Mouse (Mus musculus): ENCODE measurements around the gene Rere.
A peak's percentile ranks its signal among the peaks of the same experiment; 100 is the strongest.

Gene Rere

DNA sequence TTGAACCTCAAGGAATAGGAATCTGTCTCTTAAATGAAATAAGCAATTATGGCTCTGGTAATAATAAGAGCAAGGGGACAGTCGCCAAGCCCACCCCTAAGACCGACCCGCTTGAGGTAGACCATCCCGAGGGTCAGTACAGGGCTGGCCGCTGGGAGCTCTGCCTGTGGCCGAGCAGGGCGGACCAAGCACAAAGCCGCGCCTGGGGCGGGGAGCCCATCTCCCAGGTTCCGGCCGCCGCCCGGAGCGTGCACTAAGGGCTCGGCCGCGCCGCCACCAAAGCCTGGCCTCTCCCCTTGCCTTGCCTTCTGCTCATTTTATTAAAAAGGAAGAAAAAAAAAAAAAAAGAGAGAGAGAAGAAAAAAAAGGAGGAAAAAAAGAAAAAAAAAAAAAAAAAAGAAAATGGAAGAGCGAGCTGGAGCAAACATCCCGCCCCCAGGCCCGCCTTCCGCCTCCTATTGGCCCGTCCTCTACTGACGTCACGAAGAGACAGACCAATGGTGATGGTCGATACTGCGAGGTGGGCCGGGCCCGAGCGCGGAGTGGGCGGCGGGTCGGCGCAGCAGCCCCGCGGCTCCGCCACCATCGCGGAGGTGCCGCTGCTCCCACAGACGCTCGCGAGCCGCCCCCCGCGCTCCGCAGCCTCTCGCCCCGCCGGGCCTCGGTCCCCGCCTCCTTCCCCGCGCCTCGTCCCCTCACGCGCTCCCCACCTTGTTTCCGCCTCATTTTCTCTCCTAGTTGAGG, at the start of gene Rere:
Gene Rere (plus strand): TSS at position 629 of the 744 bp plus-strand sequence.
- DNase-seq (ENCODE audit: low spot score), result peak; percentile 100

DNA sequence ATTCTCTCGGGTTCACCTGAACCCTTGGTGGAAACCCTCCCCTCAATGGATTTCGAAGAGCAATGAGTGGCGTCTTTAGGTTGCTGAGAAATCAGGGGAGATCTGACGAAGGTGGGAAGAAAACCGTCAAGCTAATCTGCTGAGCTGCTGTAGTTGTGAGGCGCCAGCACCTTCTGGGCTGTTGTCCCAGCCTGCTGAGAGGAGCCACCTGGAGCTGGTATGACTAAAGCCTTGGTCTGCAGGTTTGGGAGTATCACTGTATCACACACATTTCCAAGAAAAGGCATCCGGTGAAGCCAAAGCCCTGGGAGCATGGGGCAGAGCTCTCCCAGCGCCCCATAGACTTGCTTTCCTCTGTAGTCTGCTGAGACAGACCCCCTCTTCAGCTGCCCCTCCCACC, 49.6 kb upstream of the Rere start:
- no peak for DNase-seq (ENCODE audit: low spot score)

DNA sequence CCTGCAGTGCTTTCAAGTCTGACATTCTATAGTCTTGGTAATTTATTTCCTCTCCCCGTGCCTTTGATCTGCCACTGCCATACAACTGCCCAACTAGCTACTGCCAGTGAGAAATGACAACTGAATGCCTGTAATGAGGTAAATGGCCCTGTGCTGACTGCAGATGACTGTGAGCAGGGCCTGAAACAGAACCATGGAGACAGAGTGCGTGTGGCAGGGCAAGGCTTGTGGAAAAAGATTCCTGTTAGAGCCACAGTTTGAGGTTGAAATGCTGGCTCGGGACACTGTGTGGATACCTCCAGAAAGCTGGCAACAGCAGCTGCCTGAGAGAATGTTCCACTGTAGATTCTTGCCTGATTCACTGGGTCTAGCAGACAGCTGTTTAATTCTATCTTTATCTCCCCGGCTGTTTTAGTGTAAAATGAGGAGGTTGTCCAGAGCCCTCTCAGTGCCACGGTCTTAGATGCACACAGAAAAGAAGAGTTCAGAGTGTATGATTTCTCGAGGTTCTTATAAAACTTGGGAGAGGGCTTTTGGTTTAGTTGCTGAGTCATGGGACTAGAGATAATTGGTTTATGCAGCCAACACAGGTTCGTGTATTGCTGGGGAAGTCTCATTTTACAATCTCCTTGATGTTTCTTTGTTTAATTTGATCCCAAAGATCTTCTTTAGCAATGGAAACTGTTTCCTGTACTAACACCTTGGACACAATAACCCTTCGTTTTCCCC, 46.7 kb upstream of the Rere start:
- no peak for DNase-seq (ENCODE audit: low spot score)

DNA sequence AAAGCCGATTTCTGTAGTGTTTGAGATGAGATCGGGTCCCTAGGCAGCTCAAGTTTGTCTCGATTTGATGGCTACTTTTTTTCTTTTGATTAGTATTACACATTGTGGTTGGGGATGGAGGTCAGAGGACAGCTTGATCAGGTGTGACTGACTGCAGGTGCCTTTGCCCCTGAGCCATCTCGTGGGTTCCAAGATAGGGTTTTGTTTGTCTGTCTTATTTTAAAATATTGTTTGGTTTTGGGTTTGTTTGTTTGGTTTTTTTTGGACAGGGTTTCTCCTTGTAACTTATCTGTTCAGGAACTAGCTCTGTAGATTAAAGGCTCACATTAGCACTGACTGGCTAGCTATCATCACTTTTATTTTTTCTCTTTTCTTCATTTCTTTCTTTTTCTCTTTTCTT, 45.9 kb upstream of the Rere start:
- no peak for DNase-seq (ENCODE audit: low spot score)

DNA sequence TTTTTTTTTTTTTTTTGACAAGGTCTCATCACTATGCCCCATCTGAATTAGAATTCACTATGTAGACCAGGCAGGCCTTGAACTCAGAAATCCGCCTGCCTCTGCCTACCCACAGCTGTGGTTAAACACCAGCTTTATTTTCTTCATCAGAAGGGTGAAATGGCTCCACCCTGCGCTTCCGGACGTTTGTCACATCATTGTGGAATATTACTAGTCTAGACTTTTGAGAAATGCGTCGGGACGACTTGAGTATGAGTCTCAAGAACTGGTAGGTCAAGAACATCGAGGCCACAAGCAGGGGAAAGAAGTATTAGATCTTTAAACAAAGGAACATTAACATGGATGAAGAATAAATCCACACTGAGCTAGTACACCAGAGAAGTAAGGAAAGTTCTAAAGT, 45.4 kb upstream of the Rere start:
- no peak for DNase-seq (ENCODE audit: low spot score)

DNA sequence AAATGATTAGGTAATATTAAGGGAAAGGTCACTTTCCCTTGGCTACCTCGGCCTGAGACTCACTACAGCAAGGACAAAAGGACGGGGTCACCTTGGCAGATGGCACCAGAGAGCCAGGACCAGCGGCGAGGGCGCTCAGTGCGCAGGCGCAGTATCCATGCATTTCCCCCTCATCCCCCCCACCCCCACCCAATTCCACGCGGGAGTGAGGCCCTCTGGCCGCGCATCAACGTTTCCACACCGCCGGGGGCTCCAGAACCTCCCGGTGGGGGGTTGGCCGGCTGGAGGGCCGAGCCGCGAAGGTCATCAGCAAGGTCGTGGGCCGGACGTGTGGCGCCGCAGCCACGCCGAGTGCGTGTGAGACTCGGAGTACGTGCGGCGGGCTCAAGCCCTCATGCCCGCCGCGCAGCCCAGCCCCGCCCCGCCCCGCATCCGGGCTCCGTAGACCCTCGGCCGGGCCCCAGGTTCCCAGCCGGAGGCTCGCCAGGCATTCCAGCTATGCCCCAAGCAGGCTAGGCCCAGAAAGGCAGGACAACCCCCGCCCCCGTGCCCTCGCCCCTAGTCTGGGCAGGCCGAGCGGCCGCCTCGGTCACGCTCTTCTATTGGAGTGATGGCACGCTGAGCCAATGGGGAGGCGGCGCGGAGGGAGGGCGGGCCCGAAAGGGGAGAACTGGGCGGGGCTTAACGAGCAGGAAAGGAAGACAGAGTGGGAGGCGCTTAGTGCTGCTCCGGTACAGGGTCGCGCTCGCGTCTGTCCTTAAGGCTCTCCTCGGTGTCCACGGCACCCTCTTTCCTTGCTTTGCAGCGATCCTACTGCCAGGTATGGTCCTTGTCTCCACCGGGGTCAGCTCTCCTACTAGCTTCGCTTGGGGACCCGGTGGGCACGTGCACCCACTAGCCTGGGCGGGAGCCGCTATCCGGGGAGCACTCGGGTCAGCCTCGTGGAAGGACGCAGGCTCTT, 44.6 kb upstream of the Rere start, which contains the start of gene Eno1:
Gene Eno1 (plus strand): TSS at position 201 of the 961 bp plus-strand sequence.
- peak; percentile 97 for DNase-seq (ENCODE audit: low spot score)

DNA sequence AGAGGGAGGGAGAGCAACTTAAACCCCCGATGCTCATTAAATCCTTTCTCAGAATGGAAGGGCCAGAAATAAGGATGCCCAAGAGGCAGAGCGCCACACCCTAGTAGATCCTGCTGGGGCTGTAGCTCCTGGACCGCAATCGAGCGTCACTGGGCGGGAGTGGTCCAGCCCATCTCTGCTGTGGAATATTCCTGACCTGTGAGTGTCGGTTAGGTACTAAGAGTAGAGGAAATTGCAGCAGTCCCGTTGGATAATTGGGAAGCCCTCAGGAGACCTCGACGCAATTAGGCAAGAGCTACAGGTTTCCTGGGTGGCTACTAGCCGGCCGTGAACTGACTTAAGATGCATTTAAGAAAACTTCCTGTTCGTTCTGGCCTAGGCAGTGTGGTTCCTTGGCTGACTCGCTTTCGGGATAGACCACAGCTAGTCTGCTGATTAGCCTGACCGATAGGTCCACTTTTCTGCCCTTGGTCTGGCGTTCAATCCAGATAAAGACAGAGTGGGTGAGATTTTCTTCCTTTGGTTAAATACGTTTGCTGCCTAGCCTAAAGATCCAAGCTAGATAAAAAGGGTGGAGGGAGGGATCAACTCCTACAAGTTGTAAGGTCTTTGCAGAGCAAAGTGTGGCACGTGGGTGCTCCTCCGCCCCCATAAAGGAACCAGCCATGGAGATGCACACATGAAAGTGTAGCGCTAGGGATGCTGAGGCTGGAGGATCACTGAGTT, 43.6 kb upstream of the Rere start:
- no peak for DNase-seq (ENCODE audit: low spot score)

DNA sequence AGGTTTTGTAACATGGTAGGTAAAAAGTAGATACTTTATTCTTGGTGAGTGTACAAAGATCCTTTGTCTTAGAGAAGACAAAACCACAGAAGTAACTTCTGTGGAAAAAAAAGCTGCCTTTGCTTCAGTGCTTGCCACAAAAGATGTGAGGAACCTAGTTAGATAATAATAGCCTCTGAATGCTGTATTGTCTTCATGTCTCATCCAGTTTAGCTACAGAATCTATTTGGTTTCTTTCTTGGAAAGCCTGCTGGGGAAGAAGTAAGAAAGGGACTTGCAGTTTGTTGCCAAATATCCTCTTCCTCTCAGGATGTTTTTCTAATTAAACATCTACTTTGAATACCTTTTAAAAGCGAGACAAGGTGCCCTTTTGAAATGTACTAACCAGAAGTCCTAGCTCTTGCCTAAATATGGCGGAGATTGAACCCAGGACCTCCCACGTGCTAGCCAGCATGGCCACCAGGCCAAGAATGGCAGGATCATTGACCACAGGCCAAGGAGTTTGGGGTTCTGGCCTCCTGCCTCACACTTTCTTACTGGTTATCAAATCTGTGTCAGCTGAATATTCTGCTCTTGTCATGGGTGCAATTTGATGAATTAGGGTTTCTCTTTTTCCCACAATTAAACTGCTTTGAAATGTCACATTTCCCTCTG, 42.9 kb upstream of the Rere start:
- no peak for DNase-seq (ENCODE audit: low spot score)

DNA sequence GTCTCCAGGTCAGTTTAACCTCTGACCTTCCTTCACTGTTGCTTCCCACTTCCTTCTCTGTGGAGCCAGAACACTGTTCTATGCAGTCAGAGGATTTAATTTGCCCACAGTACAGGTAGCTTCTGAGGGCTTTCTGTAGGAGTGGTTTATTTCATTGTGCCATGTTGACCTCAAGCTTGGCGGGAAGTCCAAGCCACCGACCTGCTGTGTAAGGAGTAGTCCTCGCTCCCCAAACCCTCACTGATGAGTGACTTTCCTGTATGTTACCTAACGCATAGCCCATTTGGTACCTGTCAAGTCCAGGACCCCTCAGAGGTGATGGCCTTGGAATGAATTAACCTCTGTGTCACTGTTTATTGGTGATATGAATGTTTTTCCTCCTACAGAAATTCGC, 42.4 kb upstream of the Rere start:
- no peak for DNase-seq (ENCODE audit: low spot score)

DNA sequence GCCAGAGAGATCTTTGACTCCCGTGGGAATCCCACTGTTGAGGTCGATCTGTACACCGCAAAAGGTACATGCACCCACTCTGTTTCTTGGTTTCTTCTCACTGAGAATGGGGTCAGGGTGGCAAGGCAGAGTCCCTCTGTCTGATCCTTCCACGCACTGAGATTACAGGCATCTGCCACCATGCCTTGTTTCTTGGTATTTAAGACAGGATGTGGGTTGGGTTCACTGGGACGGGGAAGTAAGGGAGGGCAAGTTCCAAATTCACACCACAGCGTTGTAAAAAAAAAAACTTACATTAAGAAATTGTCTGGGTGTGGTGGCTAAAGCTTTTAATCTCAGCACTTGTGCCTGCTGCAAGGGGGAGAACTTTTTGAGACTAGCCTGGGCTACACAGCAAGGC, 41.9 kb upstream of the Rere start:
- DNase-seq (ENCODE audit: low spot score), result no peak

DNA sequence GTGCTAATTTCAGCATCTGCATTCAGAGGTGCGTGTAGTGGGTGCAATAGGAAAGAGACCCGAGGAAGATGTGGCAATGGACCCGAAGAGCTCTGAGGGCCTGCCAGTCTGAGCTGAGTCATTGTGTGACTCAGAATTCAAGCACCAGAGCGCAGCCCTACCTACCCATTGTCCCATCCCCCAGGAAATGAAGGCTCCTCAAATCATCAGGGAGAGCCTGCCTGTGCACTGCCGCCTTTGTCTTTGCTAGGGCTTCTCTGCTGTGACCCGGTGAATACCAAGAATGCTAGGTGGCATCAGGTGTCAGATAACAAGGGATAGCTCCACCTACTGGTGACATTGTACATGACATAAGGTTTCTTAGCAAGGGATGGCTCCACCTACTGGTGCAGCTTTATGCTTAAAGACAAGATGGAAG, 41.5 kb upstream of the Rere start:
- DNase-seq (ENCODE audit: low spot score), result peak; percentile 74

DNA sequence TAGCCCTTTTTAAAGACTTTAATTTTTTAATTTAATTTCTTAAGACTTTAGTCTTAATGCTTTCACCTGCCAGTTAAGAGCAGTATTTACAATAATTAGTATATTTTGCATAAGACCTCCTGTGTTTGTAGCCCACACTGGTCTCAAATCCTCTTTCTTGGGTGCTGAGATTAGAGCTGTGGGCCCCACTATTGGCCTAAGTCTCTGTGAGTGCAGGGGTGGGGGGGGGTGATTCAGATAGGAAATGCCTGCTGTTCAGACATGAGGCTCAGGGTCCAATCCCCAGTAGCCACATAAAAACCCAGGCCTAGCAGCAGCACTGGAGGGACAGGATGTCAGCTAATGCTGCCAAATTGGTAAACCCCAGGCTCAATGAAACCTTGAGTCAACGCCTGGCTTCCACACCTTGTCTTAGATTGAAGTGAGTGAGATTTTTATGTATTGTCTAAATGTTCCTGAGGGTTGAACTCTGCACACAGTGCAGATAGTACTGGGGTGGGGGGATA, 41.0 kb upstream of the Rere start:
- no peak for DNase-seq (ENCODE audit: low spot score)

DNA sequence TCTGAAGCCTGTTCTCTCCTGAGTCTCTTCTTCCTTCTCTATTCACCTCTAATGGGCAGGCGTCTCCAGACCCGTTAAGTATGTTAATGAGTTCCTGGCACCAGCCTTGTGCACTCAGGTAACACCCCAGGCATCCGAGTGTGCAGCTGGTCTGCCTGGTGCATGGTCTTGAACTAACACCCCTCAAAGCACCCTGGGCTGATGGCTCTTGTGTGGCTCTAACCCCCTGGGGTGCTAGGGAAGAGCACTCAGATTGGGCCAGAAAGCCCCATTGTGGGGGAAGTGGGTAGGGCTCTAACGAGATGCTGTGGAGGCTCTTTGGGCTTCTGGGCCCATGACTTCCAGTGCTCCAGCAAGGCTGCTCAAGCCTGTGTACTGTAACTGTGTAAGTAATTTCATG, 39.7 kb upstream of the Rere start:
- DNase-seq (ENCODE audit: low spot score), result no peak

DNA sequence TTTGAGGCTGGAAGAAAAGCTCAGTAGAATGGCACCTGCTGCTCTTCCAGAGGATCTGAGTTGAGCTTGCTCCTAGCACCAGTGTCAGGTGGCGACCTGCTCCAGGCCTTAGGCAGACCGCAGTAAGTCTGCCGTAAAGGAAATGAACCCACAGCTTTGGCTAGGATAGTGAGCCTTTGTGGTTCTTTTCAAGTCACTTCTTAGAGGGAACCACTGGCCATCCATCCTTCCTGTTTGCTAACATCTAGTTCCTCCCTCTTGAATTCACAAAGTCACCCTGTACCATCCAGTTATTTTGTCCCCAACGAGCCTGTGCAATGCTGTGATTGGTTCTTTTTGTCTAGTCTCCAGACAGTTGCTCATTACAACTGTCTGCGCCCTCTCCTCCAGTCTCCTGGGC, 38.7 kb upstream of the Rere start:
- DNase-seq (ENCODE audit: low spot score), result no peak

DNA sequence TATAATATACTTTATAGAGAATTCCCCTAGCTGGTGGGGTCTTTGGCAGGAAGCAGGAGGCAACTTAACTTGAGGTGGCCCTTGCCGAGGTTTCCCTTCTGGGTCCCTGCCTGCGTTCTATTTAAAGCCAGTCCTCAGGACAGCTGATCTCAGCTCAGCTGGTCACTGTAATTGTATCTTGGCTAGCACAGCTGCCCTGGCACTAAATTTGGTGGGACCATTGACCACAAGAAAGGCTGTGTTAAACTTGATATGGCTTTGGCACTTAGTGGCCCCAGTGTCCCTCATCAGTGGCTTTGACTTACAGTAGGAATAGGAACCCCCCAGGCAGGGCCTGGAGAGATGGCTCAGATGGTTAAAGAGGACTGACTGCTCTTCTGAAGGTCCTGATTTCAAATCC, 35.6 kb upstream of the Rere start:
- DNase-seq (ENCODE audit: low spot score), result no peak

DNA sequence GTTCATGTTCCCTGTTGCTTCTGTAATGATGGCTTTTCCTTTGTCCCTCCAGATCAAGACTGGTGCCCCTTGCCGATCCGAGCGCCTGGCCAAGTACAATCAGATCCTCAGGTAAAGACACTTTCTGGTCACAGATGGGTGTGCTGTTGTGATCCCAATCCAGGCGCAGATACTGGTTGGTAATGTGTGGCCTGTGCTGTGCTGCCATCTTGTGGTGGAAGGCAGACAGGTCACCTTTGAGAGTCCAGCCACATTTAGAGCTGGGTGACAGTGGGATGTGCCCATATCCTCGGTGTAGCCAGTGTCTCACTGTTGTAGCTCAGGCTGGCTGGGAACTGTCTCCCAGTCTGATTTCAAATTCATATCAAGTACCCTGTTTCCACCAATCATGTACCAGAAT, 33.4 kb upstream of the Rere start:
- DNase-seq (ENCODE audit: low spot score), result no peak

DNA sequence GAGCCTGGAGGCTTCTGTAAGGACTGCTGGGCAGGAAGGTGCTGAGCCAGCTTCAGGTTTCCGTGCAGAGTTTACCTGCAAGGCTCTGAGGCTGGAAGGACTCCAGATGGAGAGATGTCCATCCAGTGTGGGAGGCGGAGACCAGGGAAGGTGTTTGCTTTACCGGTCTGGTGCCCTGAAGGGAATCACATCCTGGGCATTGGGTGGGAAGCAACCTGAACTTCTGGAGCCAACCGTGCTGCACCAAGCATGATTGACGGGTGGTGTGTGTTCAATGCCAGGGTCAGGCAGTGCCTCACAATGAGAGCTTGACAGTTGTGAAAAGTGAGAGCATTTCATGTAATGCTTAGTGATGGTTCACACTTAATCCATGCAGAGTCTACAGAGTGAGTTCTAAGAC, 32.5 kb upstream of the Rere start:
- DNase-seq (ENCODE audit: low spot score), result no peak

DNA sequence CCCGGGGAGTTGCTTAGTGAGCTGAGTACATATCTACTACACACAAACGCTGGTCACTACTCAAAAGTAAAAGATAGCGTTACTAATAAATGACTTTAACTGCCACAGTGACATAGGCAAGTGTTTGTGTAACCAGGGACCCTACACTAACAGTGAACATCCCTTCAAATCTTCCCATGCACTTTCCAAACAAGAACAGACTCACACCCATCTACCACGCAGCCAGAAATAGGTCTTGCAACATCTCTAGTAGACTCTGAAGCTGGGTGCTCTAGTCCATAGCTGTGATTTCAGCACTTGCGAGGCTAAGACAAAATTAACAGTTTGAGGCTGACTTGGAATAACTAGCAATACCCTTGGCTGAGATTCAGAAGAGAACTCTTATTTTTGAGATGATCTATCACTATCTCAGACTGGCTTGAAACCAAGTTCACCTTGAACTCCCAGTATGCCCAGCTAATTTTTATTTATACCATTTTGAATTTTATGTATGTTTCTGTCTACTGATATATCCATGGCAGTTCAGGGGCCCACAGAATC, 31.6 kb upstream of the Rere start:
- DNase-seq (ENCODE audit: low spot score), result no peak

DNA sequence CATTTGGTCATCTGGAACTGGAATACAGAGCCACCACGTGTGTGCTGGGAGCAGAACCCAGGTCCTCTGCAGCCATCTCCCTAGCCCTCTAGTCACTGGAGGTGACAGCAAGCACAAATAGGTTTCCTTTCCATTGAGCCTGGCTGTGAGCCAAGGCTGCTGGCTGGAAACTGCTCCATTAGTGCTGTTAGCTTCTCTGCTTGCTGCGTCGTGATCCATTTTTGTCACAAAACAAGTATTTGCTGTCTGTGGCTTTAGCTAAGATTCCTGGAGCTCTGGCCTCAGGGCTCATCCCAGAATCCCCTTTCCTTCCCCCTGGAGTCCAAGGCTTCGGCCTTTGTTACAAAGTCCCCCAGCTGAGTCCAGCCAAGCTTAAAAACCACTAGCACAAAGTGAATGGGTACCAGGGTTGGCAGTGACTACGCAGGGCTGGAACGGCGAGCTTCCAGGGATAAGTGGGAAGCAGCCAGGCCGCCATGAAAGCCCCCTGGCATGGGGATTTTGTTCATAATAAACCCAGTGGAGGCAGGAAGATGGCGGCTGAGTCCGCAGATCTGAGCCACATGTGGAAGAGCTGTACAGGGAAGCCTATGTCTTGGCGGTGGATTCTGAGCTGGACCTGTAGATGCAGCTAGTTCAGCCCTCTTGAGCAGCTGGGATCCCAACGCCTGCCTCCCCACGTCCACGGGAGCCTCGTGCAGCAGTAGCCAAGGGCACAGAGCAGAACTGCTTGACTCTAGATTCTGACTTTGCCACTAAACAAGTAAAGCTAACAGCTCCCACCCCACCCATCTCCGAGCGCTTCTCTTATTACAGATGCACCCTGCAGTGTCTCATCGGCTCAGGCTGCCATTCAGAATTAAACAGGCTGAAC, 30.7 kb upstream of the Rere start:
- no peak for DNase-seq (ENCODE audit: low spot score)

DNA sequence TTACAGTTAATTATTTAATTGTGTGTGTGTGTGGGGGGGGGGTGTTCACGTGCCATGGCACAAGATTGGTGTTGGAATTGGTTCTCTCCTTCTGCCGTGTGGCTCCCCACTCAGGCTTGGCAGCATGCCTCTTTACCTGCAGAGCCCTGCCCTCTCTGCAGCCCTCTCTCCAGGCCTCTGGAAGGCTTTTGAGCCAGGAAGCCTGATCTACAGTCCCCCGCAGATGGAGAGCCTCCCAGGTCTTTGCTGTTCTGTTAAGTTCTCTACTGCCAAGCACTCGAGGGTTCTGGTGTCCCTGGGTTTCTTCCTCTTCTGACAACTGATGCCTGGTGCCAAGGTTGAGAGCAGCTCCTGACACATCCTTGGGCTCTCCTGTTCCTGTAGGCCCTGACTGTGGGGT, 27.0 kb upstream of the Rere start:
- DNase-seq (ENCODE audit: low spot score), result no peak

Measured in ovary, postnatal 14 days (tissue).